Mouse (Mus musculus): ENCODE measurements around the gene Gm28047. TPM values are rescaled to one million over a fixed set of nuclear protein-coding genes. Genes with fewer than 3 reads are reported as not detected.

The Gm28047 gene
- polyA plus RNA-seq, 1 experiment from 2014 or later = not detected

- H3K36me3 ChIP-seq (ENCODE audit: control insufficient read depth, insufficient read depth, low read length) = peaks cover 55% of the 10 kb centered on the region
- no peak overlapping the region for H3K4me3 ChIP-seq (ENCODE audit: low read length)
- WGBS = 72% methylated on average over 9 of the region's 9 CpGs
- no peak for ATAC-seq (ENCODE audit: low read depth)
- no peaks in the 10 kb centered on the region for H3K27me3 ChIP-seq (ENCODE audit: control insufficient read depth, insufficient read depth, low read depth, low read length)
- H3K9ac ChIP-seq (ENCODE audit: low read length) = no peak overlapping the region
- H3K4me1 ChIP-seq (replicated peaks; ENCODE audit: control insufficient read depth, insufficient read depth, low read length) = peaks cover 3% of the 10 kb centered on the region; the same call in 1 of the 2 replicates
- no peaks in the 10 kb centered on the region for H3K9me3 ChIP-seq (ENCODE audit: control insufficient read depth, low read length)
- H3K27ac ChIP-seq (ENCODE audit: low read length) = no peak overlapping the region
- no peak overlapping the region for H3K4me2 ChIP-seq (ENCODE audit: low read depth, low read length)
Observed at GRCm38 (mm10) chr15:102502254-102502840, 122.5 kb downstream of the Gm28047 start.

GRCm38 (mm10) chr15:102501084-102501814 lies 123.6 kb downstream of the Gm28047 start:
- Histone ChIP-seq H3K36me3 (ENCODE audit: control insufficient read depth, insufficient read depth, low read length) (peaks cover 63% of the 10 kb centered on the region), H3K4me2 (ENCODE audit: low read depth, low read length) (no peak overlapping the region), H3K9me3 (ENCODE audit: control insufficient read depth, low read length) (no peaks in the 10 kb centered on the region), H3K27me3 (ENCODE audit: control insufficient read depth, insufficient read depth, low read depth, low read length) (no peaks in the 10 kb centered on the region), H3K4me1 (replicated peaks; ENCODE audit: control insufficient read depth, insufficient read depth, low read length) (peaks cover 3% of the 10 kb centered on the region; the same call in 1 of the 2 replicates), H3K4me3 (ENCODE audit: low read length) (no peak overlapping the region), H3K9ac (ENCODE audit: low read length) (no peak overlapping the region), H3K27ac (ENCODE audit: low read length) (no peak overlapping the region)
- 82% methylated on average over 19 of the region's 19 CpGs for WGBS
- ATAC-seq (ENCODE audit: low read depth) = 0 out of 2 replicates have a peak, but pooled peaks have one; percentile 13

DNA sequence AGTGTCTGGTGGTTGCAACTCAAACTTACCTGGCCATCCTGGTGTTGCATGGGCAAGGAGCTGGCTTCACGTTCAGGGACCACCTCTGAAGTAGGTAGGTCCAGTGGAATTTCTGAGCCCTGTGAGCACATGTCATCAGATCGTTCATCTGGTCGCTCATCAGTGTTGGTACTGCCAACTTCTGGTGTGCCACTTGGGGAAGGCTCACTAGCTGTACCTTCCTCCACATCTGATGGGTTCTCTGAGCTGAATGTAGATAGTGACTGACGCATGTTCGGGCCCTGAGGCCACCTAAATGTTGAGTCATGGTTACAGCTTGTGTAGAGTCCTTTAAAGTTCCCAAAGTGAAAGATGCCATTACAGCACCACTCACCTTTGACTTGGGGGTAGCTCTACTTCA lies 124.4 kb downstream of the Gm28047 start:
- peaks cover 66% of the 10 kb centered on the region for H3K36me3 ChIP-seq (ENCODE audit: control insufficient read depth, insufficient read depth, low read length)
- no peak for ATAC-seq (ENCODE audit: low read depth)

GRCm38 (mm10) chr15:102499851-102500250 lies 125.0 kb downstream of the Gm28047 start:
- WGBS = 84% methylated on average over 6 of the region's 6 CpGs
- Histone ChIP-seq H3K27ac (ENCODE audit: low read length) (no peak overlapping the region), H3K4me2 (ENCODE audit: low read depth, low read length) (no peak overlapping the region), H3K36me3 (ENCODE audit: control insufficient read depth, insufficient read depth, low read length) (peaks cover 72% of the 10 kb centered on the region), H3K4me1 (replicated peaks; ENCODE audit: control insufficient read depth, insufficient read depth, low read length) (no peaks in the 10 kb centered on the region), H3K4me3 (ENCODE audit: low read length) (no peak overlapping the region), H3K27me3 (ENCODE audit: control insufficient read depth, insufficient read depth, low read depth, low read length) (no peaks in the 10 kb centered on the region), H3K9ac (ENCODE audit: low read length) (no peak overlapping the region), H3K9me3 (ENCODE audit: control insufficient read depth, low read length) (no peaks in the 10 kb centered on the region)
- no peak for ATAC-seq (ENCODE audit: low read depth)

More for the DNA sequence above, 124.4 kb downstream of the Gm28047 start:
- no peak overlapping the region for H3K4me3 ChIP-seq (ENCODE audit: low read length)
- no peak overlapping the region for H3K27ac ChIP-seq (ENCODE audit: low read length)
- H3K4me1 ChIP-seq (replicated peaks; ENCODE audit: control insufficient read depth, insufficient read depth, low read length) = no peaks in the 10 kb centered on the region
- 85% methylated on average over 5 of the region's 5 CpGs for WGBS
- H3K9me3 ChIP-seq (ENCODE audit: control insufficient read depth, low read length) = no peaks in the 10 kb centered on the region
- no peak overlapping the region for H3K4me2 ChIP-seq (ENCODE audit: low read depth, low read length)
- H3K9ac ChIP-seq (ENCODE audit: low read length) = no peak overlapping the region
- H3K27me3 ChIP-seq (ENCODE audit: control insufficient read depth, insufficient read depth, low read depth, low read length) = no peaks in the 10 kb centered on the region

DNA sequence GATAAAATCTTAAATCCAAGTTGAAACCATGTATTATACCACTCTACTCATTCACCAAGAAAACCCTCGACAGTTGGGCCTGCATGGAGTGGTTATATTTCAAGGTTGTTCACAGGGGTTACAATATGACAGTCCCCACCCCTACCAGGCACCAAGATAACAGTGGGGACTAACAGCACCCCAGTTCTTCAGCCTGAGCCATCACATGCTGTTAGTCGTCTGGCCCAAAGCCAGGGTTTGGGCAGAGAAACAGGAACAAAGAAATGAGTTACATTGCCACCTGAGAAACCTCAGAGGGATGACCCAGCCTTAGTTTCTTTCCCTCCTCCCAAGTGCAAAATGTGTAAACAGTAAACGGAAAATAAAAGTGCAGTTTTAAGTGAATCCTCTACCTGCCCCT lies 125.5 kb downstream of the Gm28047 start:
- no peak overlapping the region for H3K4me2 ChIP-seq (ENCODE audit: low read depth, low read length)
- no peaks in the 10 kb centered on the region for H3K27me3 ChIP-seq (ENCODE audit: control insufficient read depth, insufficient read depth, low read depth, low read length)
- peaks cover 76% of the 10 kb centered on the region for H3K36me3 ChIP-seq (ENCODE audit: control insufficient read depth, insufficient read depth, low read length)
- no peaks in the 10 kb centered on the region for H3K4me1 ChIP-seq (replicated peaks; ENCODE audit: control insufficient read depth, insufficient read depth, low read length)
- no peak overlapping the region for H3K27ac ChIP-seq (ENCODE audit: low read length)
- 58% methylated on average over 3 of the region's 3 CpGs for WGBS
- no peak overlapping the region for H3K9ac ChIP-seq (ENCODE audit: low read length)
- no peak for ATAC-seq (ENCODE audit: low read depth)
- no peaks in the 10 kb centered on the region for H3K9me3 ChIP-seq (ENCODE audit: control insufficient read depth, low read length)
- H3K4me3 ChIP-seq (ENCODE audit: low read length) = no peak overlapping the region

GRCm38 (mm10) chr15:102498322-102498721 lies 126.5 kb downstream of the Gm28047 start:
- H3K9ac ChIP-seq (ENCODE audit: low read length) = no peak overlapping the region
- no peak overlapping the region for H3K27ac ChIP-seq (ENCODE audit: low read length)
- peaks cover 80% of the 10 kb centered on the region for H3K36me3 ChIP-seq (ENCODE audit: control insufficient read depth, insufficient read depth, low read length)
- no peaks in the 10 kb centered on the region for H3K27me3 ChIP-seq (ENCODE audit: control insufficient read depth, insufficient read depth, low read depth, low read length)
- no peaks in the 10 kb centered on the region for H3K9me3 ChIP-seq (ENCODE audit: control insufficient read depth, low read length)
- WGBS = 76% methylated on average over 3 of the region's 3 CpGs
- H3K4me2 ChIP-seq (ENCODE audit: low read depth, low read length) = no peak overlapping the region
- no peak for ATAC-seq (ENCODE audit: low read depth)
- no peak overlapping the region for H3K4me3 ChIP-seq (ENCODE audit: low read length)
- no peaks in the 10 kb centered on the region for H3K4me1 ChIP-seq (replicated peaks; ENCODE audit: control insufficient read depth, insufficient read depth, low read length)

DNA sequence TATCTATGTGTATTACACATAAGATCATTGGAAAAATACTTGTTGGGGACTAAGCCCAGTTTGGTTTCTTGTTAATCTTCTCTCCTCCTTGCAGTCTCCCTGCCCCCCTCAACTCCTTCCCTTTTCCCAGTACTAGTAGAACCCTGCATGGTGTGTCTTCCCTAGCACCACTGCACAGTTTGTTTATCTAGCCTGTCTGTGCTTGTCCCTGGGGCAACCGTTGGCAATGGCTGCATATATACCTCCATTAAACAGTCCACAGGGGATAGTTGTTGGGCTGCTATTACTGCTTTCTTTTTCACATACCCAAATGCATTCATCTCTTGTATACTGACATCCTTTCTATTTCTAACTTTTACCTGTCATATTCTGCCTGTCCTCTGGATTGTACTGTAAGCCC lies 137.2 kb downstream of the Gm28047 start:
- no peak overlapping the region for H3K4me3 ChIP-seq (ENCODE audit: low read length)
- no peak overlapping the region for H3K9ac ChIP-seq (ENCODE audit: low read length)
- 42% methylated on average over 1 of the region's 1 CpGs for WGBS
- H3K27me3 ChIP-seq (ENCODE audit: control insufficient read depth, insufficient read depth, low read depth, low read length) = no peaks in the 10 kb centered on the region
- no peak overlapping the region for H3K4me2 ChIP-seq (ENCODE audit: low read depth, low read length)
- H3K4me1 ChIP-seq (replicated peaks; ENCODE audit: control insufficient read depth, insufficient read depth, low read length) = no peaks in the 10 kb centered on the region
- H3K36me3 ChIP-seq (ENCODE audit: control insufficient read depth, insufficient read depth, low read length) = peaks cover 58% of the 10 kb centered on the region
- H3K9me3 ChIP-seq (ENCODE audit: control insufficient read depth, low read length) = no peaks in the 10 kb centered on the region
- ATAC-seq (ENCODE audit: low read depth) = no peak
- H3K27ac ChIP-seq (ENCODE audit: low read length) = no peak overlapping the region

- WGBS = 89% methylated on average over 12 of the region's 12 CpGs
- no peak overlapping the region for H3K27ac ChIP-seq (ENCODE audit: low read length)
- H3K4me1 ChIP-seq (replicated peaks; ENCODE audit: control insufficient read depth, insufficient read depth, low read length) = no peaks in the 10 kb centered on the region
- H3K36me3 ChIP-seq (ENCODE audit: control insufficient read depth, insufficient read depth, low read length) = peaks cover 55% of the 10 kb centered on the region
- no peak overlapping the region for H3K4me3 ChIP-seq (ENCODE audit: low read length)
- no peaks in the 10 kb centered on the region for H3K9me3 ChIP-seq (ENCODE audit: control insufficient read depth, low read length)
- no peaks in the 10 kb centered on the region for H3K27me3 ChIP-seq (ENCODE audit: control insufficient read depth, insufficient read depth, low read depth, low read length)
- H3K4me2 ChIP-seq (ENCODE audit: low read depth, low read length) = no peak overlapping the region
- H3K9ac ChIP-seq (ENCODE audit: low read length) = no peak overlapping the region
- ATAC-seq (ENCODE audit: low read depth) = no peak
Observed at GRCm38 (mm10) chr15:102485853-102486252, 139.0 kb downstream of the Gm28047 start.

GRCm38 (mm10) chr15:102483136-102483535 lies 141.7 kb downstream of the Gm28047 start:
- Histone ChIP-seq H3K27ac (ENCODE audit: low read length) (no peak overlapping the region), H3K4me3 (ENCODE audit: low read length) (no peak overlapping the region), H3K36me3 (ENCODE audit: control insufficient read depth, insufficient read depth, low read length) (peaks cover 46% of the 10 kb centered on the region), H3K9me3 (ENCODE audit: control insufficient read depth, low read length) (no peaks in the 10 kb centered on the region), H3K4me1 (replicated peaks; ENCODE audit: control insufficient read depth, insufficient read depth, low read length) (no peaks in the 10 kb centered on the region), H3K27me3 (ENCODE audit: control insufficient read depth, insufficient read depth, low read depth, low read length) (no peaks in the 10 kb centered on the region), H3K9ac (ENCODE audit: low read length) (no peak overlapping the region), H3K4me2 (ENCODE audit: low read depth, low read length) (no peak overlapping the region)
- ATAC-seq (ENCODE audit: low read depth) = no peak
- WGBS = 86% methylated on average over 3 of the region's 3 CpGs
